ENCODE assay signal across 11 mouse cellular contexts in the genomic region with DNA sequence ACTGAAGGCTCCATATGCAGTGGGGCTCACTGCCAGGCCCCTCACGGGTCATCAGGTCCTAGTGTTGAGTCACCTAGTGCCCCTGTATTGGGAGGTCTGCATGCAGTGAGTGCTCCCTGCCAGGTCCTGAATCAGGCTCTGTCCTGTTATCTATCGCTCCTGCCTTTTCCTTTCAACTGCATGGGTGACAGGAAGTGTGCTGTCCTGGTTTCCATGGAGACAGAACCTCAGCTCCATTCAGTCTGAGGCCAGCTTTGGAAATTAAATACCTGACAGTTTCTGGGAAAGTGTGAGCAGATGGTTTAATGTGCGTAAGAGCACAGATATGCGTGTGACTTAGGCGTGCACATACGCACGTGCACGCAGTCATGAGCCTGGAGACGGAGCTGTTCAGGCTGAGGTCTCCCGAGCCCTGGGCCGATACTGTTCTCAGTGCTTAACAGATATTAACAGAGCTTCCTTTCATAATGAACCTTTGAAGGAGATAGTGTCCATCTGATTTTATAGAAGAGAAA. TPM values are rescaled to one million over a fixed set of nuclear protein-coding genes. Genes with fewer than 3 reads are reported as not detected.
DNase-seq lines count a peak whose midpoint lies in the region; ATAC-seq and TF ChIP-seq lines count a peak whose summit lies in the region.
"Had no signal": no experiment of that assay in that cellular context is flagged by ENCODE, and none has a peak within 500 bp of the region (broad histone marks: within the 10 kb centered on the region; RNA-seq: fewer than 3 reads in every experiment).

No protein-coding gene starts in this region.

- H3K4me1 ChIP-seq in intestine, embryonic 14.5 days (replicated peaks; ENCODE audit: control insufficient read depth, insufficient read depth, low read length), result peaks cover 22% of the 10 kb centered on the region
- no peaks in the 10 kb centered on the region for H3K4me1 ChIP-seq in intestine, postnatal 0 days (replicated peaks; ENCODE audit: control insufficient read depth, insufficient read depth, low read length)
- peaks cover 35% of the 10 kb centered on the region for H3K4me1 ChIP-seq in embryonic facial prominence, embryonic 13.5 days
- peaks cover 70% of the 10 kb centered on the region for H3K4me1 ChIP-seq in limb, embryonic 10.5 days

- H3K9me3 ChIP-seq in intestine, embryonic 14.5 days (ENCODE audit: control insufficient read depth, low read length), result no peaks in the 10 kb centered on the region
- H3K9me3 ChIP-seq in intestine, postnatal 0 days (ENCODE audit: control insufficient read depth), result no peaks in the 10 kb centered on the region
- H3K9me3 ChIP-seq in embryonic facial prominence, embryonic 13.5 days, result no peaks in the 10 kb centered on the region
- no peaks in the 10 kb centered on the region for H3K9me3 ChIP-seq in limb, embryonic 10.5 days (replicated peaks)
- H3K9me3 ChIP-seq: liver, embryonic 13.5 days had no signal

- peak; percentile 32; the same call in 1 of the 2 replicates for ATAC-seq in intestine, embryonic 14.5 days (replicated peaks; ENCODE audit: low FRiP score, low TSS enrichment, low read depth)
- ATAC-seq in intestine, postnatal 0 days, result no peak
- ATAC-seq in embryonic facial prominence, embryonic 13.5 days (ENCODE audit: insufficient number of reproducible peaks, insufficient read depth, low FRiP score, low TSS enrichment, low read depth), result no peak
- no peak for ATAC-seq in activated CD4-positive, CD25-positive, alpha-beta regulatory T cell, adult 4 months
- ATAC-seq: Patski had no signal

- no peaks in the 10 kb centered on the region for H3K36me3 ChIP-seq in intestine, embryonic 14.5 days (ENCODE audit: control insufficient read depth, insufficient read depth, low read length)
- peaks cover 4% of the 10 kb centered on the region; the same call in 1 of the 2 replicates for H3K36me3 ChIP-seq in intestine, postnatal 0 days (ENCODE audit: control insufficient read depth, insufficient read depth)
- no peaks in the 10 kb centered on the region; the same call in 1 of the 2 replicates for H3K36me3 ChIP-seq in embryonic facial prominence, embryonic 13.5 days
- no peaks in the 10 kb centered on the region for H3K36me3 ChIP-seq in limb, embryonic 10.5 days
- H3K36me3 ChIP-seq: liver, embryonic 13.5 days had no signal

- DNase-seq in intestine, embryonic 14.5 days (ENCODE audit: low spot score), result no peak
- peak; percentile 59 for DNase-seq in MEL-GATA-1-ER (ENCODE audit: extremely low read depth, low read depth)
- no peak for DNase-seq in limb, embryonic 10.5 days (ENCODE audit: low spot score)
- no peak for DNase-seq in lung, postnatal 4 days
- DNase-seq in spleen, postnatal 4 days (ENCODE audit: low spot score in 2 of 2), result no peak
- DNase-seq: liver, embryonic 13.5 days had no signal

- WGBS in intestine, embryonic 14.5 days, result 34% methylated on average over 11 of the region's 11 CpGs
- 50% methylated on average over 11 of the region's 11 CpGs for WGBS in intestine, postnatal 0 days
- 48% methylated on average over 11 of the region's 11 CpGs for WGBS in embryonic facial prominence, embryonic 13.5 days
- WGBS in limb, embryonic 10.5 days, result 64% methylated on average over 11 of the region's 11 CpGs

- no peak overlapping the region for H3K4me3 ChIP-seq in intestine, embryonic 14.5 days (ENCODE audit: low read depth, low read length)
- no peak overlapping the region for H3K4me3 ChIP-seq in intestine, postnatal 0 days (ENCODE audit: low read depth, low read length)
- no peak overlapping the region for H3K4me3 ChIP-seq in embryonic facial prominence, embryonic 13.5 days
- no peak overlapping the region for H3K4me3 ChIP-seq in limb, embryonic 10.5 days
- H3K4me3 ChIP-seq: erythroblast, embryonic 14.5 days; liver, embryonic 13.5 days had no signal

- TF ChIP-seq CTCF in intestine, postnatal 0 days (IDR thresholded peaks at IDR 0.05; ENCODE audit: low read depth), result no peak

- H3K4me2 ChIP-seq in intestine, embryonic 14.5 days (ENCODE audit: low read length), result no peak overlapping the region
- no peak overlapping the region for H3K4me2 ChIP-seq in intestine, postnatal 0 days (replicated peaks; ENCODE audit: low read depth)
- H3K4me2 ChIP-seq in embryonic facial prominence, embryonic 13.5 days, result no peak overlapping the region
- H3K4me2 ChIP-seq: liver, embryonic 13.5 days had no signal

- peak overlapping the region; percentile 11; the same call in 1 of the 2 replicates for H3K27ac ChIP-seq in intestine, embryonic 14.5 days (ENCODE audit: low read depth)
- no peak overlapping the region for H3K27ac ChIP-seq in intestine, postnatal 0 days (ENCODE audit: low read depth, low read length)
- 0 out of 2 replicates have a peak overlapping the region, but pooled peaks have one; percentile 33 for H3K27ac ChIP-seq in embryonic facial prominence, embryonic 13.5 days
- 0 out of 2 replicates have a peak overlapping the region, but pooled peaks have one; percentile 26 for H3K27ac ChIP-seq in limb, embryonic 10.5 days
- H3K27ac ChIP-seq: liver, embryonic 13.5 days had no signal

- no peaks in the 10 kb centered on the region for H3K27me3 ChIP-seq in intestine, embryonic 14.5 days (replicated peaks; ENCODE audit: control insufficient read depth, insufficient read depth, low read length)
- no peaks in the 10 kb centered on the region for H3K27me3 ChIP-seq in intestine, postnatal 0 days (replicated peaks; ENCODE audit: control insufficient read depth, insufficient read depth, low read length)
- H3K27me3 ChIP-seq in embryonic facial prominence, embryonic 13.5 days, result no peaks in the 10 kb centered on the region
- H3K27me3 ChIP-seq in limb, embryonic 10.5 days (ENCODE audit: low read depth, poor library complexity, severe bottlenecking), result no peaks in the 10 kb centered on the region
- H3K27me3 ChIP-seq: liver, embryonic 13.5 days; Patski had no signal

- H3K9ac ChIP-seq in intestine, embryonic 14.5 days (ENCODE audit: low read length), result no peak overlapping the region
- H3K9ac ChIP-seq in intestine, postnatal 0 days (ENCODE audit: low read depth, low read length), result no peak overlapping the region
- H3K9ac ChIP-seq in embryonic facial prominence, embryonic 13.5 days, result no peak overlapping the region
- H3K9ac ChIP-seq: liver, embryonic 13.5 days had no signal

RNA-seq across cellular contexts. Expression of a gene that starts 49.3 kb away (rescaled TPM):
- polyA plus RNA-seq in intestine, embryonic 14.5 days (2014; fragmentation: Nextera tagmentation; extraction: Ambion mirVana), result 142 and 143 TPM in 2 replicates
- 74.5 and 81.5 TPM in 2 replicates for polyA plus RNA-seq in intestine, postnatal 0 days (2015; fragmentation: Nextera tagmentation; extraction: Ambion mirVana)
- 186 and 202 TPM in 2 replicates for polyA plus RNA-seq in embryonic facial prominence, embryonic 13.5 days (2015; fragmentation: Nextera tagmentation; extraction: Ambion mirVana)
- 265 and 282 TPM in 2 replicates for polyA plus RNA-seq in limb, embryonic 10.5 days (2016; fragmentation: Nextera tagmentation; extraction: Ambion mirVana)
- polyA plus RNA-seq in activated CD4-positive, CD25-positive, alpha-beta regulatory T cell, adult 4 months (2017; shearing (Covaris generic)), result 100 to 1,000 TPM; 265 to 345 TPM
